Mouse (Mus musculus) liver, adult (tissue): ENCODE results near the gene Mapkapk3.

ENCODE experiments used
- GATA4 ChIP-seq: IDR thresholded peaks from 2 replicates; pipeline ENCODE4 v1.6.1; 2014; ENCODE audit warnings: mild to moderate bottlenecking, low read length; ENCODE audit not compliant: insufficient replicate concordance

Mapkapk3 gene

DNA sequence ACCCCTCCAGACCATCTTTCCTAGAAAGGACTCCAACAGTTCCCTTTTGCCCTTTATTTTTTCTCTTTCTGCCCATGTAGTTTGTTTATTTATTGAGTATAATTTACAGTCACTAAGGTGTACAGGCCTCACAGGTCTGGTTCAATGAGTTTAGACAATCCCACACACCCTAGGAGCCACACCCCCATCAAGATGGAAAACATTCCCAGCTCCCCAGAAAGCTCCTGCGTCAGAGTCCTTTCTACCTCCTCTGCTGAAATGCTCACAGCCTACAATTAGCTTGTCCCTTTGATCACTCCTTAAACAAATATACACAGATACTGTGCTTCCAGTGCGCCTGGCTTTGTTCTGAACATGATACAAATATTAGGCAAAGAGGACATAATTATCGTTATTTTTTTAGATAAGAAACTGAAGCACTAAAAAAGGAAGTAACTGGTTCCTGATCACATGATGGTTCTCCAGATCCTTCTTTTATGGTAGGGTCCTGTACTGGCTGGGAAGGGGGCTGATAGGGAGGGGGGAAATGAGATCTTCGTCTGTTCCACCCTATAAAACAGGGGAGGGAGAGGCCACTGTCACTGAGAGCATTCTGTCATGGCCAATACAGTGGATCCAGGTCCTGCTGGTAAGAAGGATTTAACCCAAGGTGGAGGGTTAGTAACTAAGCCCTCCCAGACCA lies 21.8 kb downstream of the Mapkapk3 start:
- no peak for TF ChIP-seq GATA4

DNA sequence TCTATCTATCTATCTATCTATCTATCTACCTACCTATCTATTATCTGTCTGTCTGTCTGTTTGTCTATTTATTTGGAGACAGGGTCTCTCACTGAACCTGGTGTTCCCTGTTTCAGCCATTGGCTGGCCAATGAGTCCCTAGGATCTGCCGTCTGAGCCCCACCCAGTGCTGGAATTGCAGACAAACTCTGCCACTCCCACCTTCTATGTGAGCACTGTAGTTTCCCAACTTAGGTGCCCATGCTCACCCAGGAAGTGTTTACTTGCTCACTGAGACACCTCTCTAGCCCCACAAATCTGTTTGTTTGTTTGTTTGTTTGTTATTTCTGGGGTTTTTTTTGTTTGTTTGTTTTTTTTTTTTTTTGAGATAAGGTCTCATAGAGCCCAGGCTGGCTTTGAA lies 22.6 kb downstream of the Mapkapk3 start:
- TF ChIP-seq GATA4 = no peak

GRCm38 (mm10) chr9:107264731-107265130 lies 24.9 kb downstream of the Mapkapk3 start:
- TF ChIP-seq GATA4 = no peak

GRCm38 (mm10) chr9:107263912-107264311 lies 25.8 kb downstream of the Mapkapk3 start:
- TF ChIP-seq GATA4 = no peak

GRCm38 (mm10) chr9:107262375-107262774 lies 27.3 kb downstream of the Mapkapk3 start:
- TF ChIP-seq GATA4 = no peak

DNA sequence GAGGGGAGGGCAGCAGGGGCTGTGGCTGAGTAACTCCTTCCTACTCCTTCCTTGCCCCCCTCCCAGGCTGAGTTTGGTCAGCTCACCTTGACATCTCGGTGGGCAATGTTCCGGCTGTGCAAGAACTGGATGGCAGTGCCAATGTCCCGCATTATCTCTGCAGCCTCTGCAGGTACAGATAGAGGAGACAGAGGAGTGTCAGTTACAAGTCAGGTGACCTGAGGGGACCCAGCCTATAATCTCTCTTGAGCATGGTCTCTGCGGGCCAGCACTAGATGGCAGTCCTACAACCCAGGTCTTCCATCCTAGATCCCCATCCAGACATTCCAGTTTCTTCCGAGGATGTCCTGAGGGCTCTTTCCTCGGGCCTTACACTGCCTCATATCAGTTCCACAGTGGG lies 27.9 kb downstream of the Mapkapk3 start:
- TF ChIP-seq GATA4 = no peak

DNA sequence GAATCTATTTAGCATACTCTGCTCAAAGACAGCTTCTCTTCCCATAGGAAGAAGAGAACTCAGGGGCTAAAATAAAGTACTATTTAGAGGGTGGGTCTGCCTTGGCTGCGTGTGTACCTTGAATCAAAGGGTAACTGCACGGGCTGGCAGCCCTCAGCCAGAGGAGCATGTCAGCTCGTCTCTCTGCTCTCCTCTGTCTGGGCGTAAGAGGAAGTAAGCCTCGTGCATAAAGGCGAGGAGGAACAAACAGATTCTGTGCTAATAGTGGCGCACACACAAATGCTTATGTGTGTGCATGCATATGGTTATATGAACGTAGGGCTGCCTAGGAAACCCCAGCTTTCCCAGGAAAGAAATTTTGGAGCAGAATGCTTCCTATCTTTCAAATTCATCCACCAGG lies 28.8 kb downstream of the Mapkapk3 start:
- no peak for TF ChIP-seq GATA4

DNA sequence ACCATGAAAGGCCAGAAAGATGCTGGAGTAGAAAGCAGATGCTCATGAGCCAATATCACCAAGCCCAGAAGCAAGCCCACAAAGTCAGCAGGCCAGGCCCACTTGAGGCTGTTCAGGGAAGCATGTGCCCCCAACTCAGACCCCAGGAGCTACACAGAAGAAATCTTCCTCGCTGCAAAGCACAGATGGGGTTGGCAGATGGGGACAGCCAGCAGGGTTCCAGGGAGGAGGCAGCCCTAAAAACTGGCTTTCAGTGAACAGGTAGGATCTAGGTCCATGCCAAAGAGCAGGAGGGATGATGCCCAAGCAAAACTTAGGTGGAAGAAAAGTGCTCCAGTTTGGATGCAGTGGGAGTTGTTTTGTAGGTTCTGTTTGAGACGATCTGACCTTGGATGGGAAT lies 29.2 kb downstream of the Mapkapk3 start:
- no peak for TF ChIP-seq GATA4

DNA sequence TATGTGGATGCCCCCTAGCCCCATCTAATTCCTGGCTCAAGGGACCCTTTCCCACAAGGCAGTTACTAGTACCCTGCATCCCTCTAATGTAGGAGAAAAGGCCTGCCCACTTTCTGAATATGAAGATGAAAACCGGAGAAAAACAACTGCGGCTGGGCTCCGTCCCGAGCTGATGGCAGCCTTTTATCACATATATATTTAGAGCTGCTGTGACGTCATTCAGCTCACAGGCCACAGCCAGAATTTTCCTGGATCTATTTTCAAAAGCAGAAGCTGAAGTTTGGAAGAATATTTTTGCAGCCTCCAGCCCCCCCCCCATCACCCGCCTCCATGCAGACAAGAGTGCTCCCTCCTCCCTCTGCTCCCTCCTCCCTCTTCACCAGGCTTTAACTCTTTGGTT lies 30.1 kb downstream of the Mapkapk3 start:
- no peak for TF ChIP-seq GATA4

GRCm38 (mm10) chr9:107255596-107255995 lies 34.1 kb downstream of the Mapkapk3 start:
- TF ChIP-seq GATA4 = no peak

GRCm38 (mm10) chr9:107254925-107255324 lies 34.8 kb downstream of the Mapkapk3 start:
- TF ChIP-seq GATA4 = no peak

GRCm38 (mm10) chr9:107254476-107254875 lies 35.2 kb downstream of the Mapkapk3 start:
- no peak for TF ChIP-seq GATA4

DNA sequence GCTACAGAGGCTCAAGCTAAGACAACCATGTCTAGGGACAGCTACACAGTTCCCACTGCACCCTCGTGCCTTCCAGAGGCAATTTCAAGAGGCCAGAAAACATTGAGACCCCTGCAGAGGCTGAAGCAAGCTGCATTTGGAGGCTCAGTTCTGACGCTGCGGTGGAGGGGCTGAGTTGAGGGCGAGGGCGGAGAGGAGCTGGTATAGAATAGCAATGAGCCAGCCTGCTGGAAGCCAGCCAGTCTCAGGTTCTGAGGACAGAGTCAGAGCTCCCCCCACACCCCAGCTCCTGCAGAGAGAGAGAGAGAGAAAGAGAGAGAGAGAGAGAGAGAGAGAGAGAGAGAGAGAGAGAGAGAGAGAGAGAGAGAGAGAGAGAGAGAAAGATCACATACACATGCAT lies 37.5 kb downstream of the Mapkapk3 start:
- TF ChIP-seq GATA4 = no peak

DNA sequence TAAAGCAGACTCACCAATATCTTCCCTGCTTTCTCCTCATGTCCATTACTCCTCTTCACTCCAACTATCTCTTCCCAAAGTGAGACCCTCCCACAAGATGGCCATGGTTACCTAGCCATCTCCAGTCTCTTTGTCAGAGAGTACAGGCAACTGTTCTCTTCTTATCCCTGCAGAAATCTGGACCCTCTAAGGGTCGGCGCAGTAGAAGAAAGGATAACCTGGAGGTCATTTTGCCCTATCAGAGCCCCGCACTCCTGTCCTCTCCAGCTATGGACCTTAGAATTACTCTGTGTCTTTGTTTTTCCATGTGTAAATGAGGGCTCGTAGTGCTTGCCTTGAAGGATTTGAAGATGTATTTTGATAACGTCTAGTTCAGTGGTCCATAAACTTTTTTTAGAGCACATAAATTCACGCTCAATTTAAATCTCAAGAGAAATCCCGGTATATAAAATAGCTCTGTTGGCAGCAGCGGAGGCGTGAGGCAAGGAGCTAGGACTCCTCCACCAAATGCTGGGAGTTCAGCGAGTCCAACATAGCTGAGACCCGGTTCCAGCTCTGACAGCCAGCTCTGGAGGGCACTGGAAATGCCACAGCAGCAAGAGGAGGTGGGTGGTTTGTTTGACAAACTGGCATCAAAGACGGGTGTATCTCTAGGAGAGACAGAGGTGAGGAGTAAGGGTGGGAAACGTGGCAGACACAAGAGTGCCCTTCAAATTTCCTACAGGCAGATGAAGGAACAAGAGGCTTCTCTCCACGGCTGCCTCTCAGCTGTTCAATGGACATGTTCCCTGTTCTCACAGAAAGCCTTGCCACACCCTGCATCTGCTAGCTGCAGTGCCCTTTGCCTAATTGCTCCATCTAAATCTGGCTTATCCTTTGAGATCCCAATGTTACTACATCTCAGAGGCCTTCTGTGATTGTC lies 39.0 kb downstream of the Mapkapk3 start:
- TF ChIP-seq GATA4 = no peak

- no peak for TF ChIP-seq GATA4
These were observed 40.5 kb downstream of the Mapkapk3 start for GRCm38 (mm10) chr9:107249154-107249553.

- TF ChIP-seq GATA4 = no peak
These were observed 43.5 kb downstream of the Mapkapk3 start for GRCm38 (mm10) chr9:107246170-107246569.
